Mouse (Mus musculus) layer of hippocampus, adult 18-20 months (tissue): ENCODE results near the gene Gnb5. TPM values are rescaled to one million over a fixed set of nuclear protein-coding genes. Genes with fewer than 3 reads are reported as not detected.

ENCODE experiments used
- DNase-seq, 2 experiments: peaks; one replicate each; pipeline ENCODE4 v3.0.0; 2022; ENCODE audit warnings: low spot score in 2 of 2
- total RNA-seq, 2 experiments: library from RNA; stranded (reverse); gene quantifications; 2 replicates each; pipeline ENCODE4 v1.2.3; 2021

Gnb5 gene
- total RNA-seq, 2 experiments from 2014 or later, result 130 to 135 TPM

- DNase-seq, result no peak
Observed at GRCm38 (mm10) chr9:75303701-75304261, 2.3 kb upstream of the Gnb5 start.

GRCm38 (mm10) chr9:75304286-75304685, 1.8 kb upstream of the Gnb5 start:
- no peak for DNase-seq

GRCm38 (mm10) chr9:75307015-75307414, 927 bp downstream of the Gnb5 start:
- DNase-seq, result no peak

- no peak for DNase-seq
Observed at GRCm38 (mm10) chr9:75308621-75309020, 2.5 kb downstream of the Gnb5 start.

- DNase-seq, result peak; percentile 50 to 86
Observed at GRCm38 (mm10) chr9:75312008-75312407, 5.9 kb downstream of the Gnb5 start.

GRCm38 (mm10) chr9:75313138-75313831, 7.2 kb downstream of the Gnb5 start:
- DNase-seq, result no peak

- DNase-seq, result peak; percentile 87 to 90
Observed at GRCm38 (mm10) chr9:75313832-75314516, 7.9 kb downstream of the Gnb5 start.

GRCm38 (mm10) chr9:75314517-75315105, 8.5 kb downstream of the Gnb5 start:
- DNase-seq, result no peak

GRCm38 (mm10) chr9:75315238-75315637, 9.2 kb downstream of the Gnb5 start:
- DNase-seq, result no peak

GRCm38 (mm10) chr9:75316771-75317170, 10.7 kb downstream of the Gnb5 start:
- DNase-seq, result no peak

- DNase-seq, result no peak
Observed at GRCm38 (mm10) chr9:75318196-75318595, 12.1 kb downstream of the Gnb5 start.

GRCm38 (mm10) chr9:75319365-75319764, 13.3 kb downstream of the Gnb5 start:
- DNase-seq, result peak in 1 of 2 experiments; percentile 67

- peak in 1 of 2 experiments; percentile 53 for DNase-seq
Observed at GRCm38 (mm10) chr9:75322099-75322885, 16.2 kb downstream of the Gnb5 start.

- DNase-seq, result no peak
Observed at GRCm38 (mm10) chr9:75328047-75328446, 22.0 kb downstream of the Gnb5 start.

GRCm38 (mm10) chr9:75330821-75331220, 24.7 kb downstream of the Gnb5 start:
- peak; percentile 30 to 70 for DNase-seq

- DNase-seq, result no peak
Observed at GRCm38 (mm10) chr9:75334440-75334839, 28.4 kb downstream of the Gnb5 start.

- DNase-seq, result peak; percentile 70 to 87
Observed at GRCm38 (mm10) chr9:75338016-75338415, 31.9 kb downstream of the Gnb5 start.

GRCm38 (mm10) chr9:75342433-75342832, 36.3 kb downstream of the Gnb5 start:
- no peak for DNase-seq

- DNase-seq, result no peak
Observed at GRCm38 (mm10) chr9:75347458-75347857, 41.4 kb downstream of the Gnb5 start, which contains the start of gene Bcl2l10. TSS of gene Bcl2l10 (plus strand) at chr9:75347758.

GRCm38 (mm10) chr9:75348066-75348465, 42.0 kb downstream of the Gnb5 start:
- DNase-seq, result no peak

GRCm38 (mm10) chr9:75348641-75349040, 42.6 kb downstream of the Gnb5 start:
- no peak for DNase-seq
